Mouse (Mus musculus) ES-Bruce4 (cell line): ENCODE results near the gene 2310039H08Rik. TPM values are rescaled to one million over a fixed set of nuclear protein-coding genes. Genes with fewer than 3 reads are reported as not detected.
"Not testable (repeated sequence)": the region's sequence is repeated elsewhere in the genome, so short reads cannot be mapped to it uniquely, and the experiment has no call there.

Experiments
- H3K27ac ChIP-seq: 2 replicates; pipeline ENCODE4 v1.5.1; 2012; ENCODE audit warnings: low read length, inconsistent platforms; ENCODE audit not compliant: insufficient read depth
- H3K27me3 ChIP-seq: 2 replicates; pipeline ENCODE4 v1.6.1; 2012; ENCODE audit warnings: mild to moderate bottlenecking, low read length, inconsistent platforms; ENCODE audit not compliant: control insufficient read depth, poor library complexity, insufficient read depth, severe bottlenecking
- H3K36me3 ChIP-seq: 2 replicates; pipeline ENCODE4 v1.6.1; 2012; ENCODE audit warnings: inconsistent platforms, mild to moderate bottlenecking, low read length, moderate library complexity; ENCODE audit not compliant: control insufficient read depth, poor library complexity, insufficient read depth, severe bottlenecking
- H3K4me1 ChIP-seq: one replicate; pipeline ENCODE4 v1.8.1; 2011; ENCODE audit warnings: low read length; ENCODE audit not compliant: control insufficient read depth, insufficient read depth
- H3K4me3 ChIP-seq: 2 replicates; pipeline ENCODE4 v1.5.1; 2011; ENCODE audit warnings: low read depth, mild to moderate bottlenecking, low read length
- H3K9ac ChIP-seq: 2 replicates; pipeline ENCODE4 v1.6.1; 2012; ENCODE audit warnings: low read depth, mild to moderate bottlenecking, inconsistent platforms; ENCODE audit not compliant: poor library complexity, severe bottlenecking
- H3K9me3 ChIP-seq: replicated peaks from 2 replicates; pipeline ENCODE4 v1.6.1; 2012; ENCODE audit warnings: mild to moderate bottlenecking, low read length, inconsistent platforms; ENCODE audit not compliant: control insufficient read depth, poor library complexity, insufficient read depth, severe bottlenecking
- CTCF ChIP-seq: IDR thresholded peaks from one replicate; pipeline ENCODE4 v1.8.1; 2011; ENCODE audit warnings: low read depth, low read length
- EP300 ChIP-seq: IDR thresholded peaks from 2 replicates; pipeline ENCODE4 v1.6.1; 2011; ENCODE audit warnings: low read depth, low read length; ENCODE audit not compliant: insufficient read depth
- POLR2A ChIP-seq: IDR thresholded peaks from one replicate; pipeline ENCODE4 v1.8.1; 2011; ENCODE audit warnings: low read length; ENCODE audit not compliant: insufficient read depth
- polyA plus RNA-seq: library from polyadenylated mRNA; stranded (reverse); fragments of >200 nt; gene quantifications from 2 replicates; pipeline ENCODE4 v1.2.4, GENCODE M21; 2011; ENCODE audit warnings: low read depth; ENCODE audit not compliant: missing spikeins, insufficient read depth, insufficient read length

2310039H08Rik gene
- polyA plus RNA-seq, 1 experiment = 6.7 TPM

DNA sequence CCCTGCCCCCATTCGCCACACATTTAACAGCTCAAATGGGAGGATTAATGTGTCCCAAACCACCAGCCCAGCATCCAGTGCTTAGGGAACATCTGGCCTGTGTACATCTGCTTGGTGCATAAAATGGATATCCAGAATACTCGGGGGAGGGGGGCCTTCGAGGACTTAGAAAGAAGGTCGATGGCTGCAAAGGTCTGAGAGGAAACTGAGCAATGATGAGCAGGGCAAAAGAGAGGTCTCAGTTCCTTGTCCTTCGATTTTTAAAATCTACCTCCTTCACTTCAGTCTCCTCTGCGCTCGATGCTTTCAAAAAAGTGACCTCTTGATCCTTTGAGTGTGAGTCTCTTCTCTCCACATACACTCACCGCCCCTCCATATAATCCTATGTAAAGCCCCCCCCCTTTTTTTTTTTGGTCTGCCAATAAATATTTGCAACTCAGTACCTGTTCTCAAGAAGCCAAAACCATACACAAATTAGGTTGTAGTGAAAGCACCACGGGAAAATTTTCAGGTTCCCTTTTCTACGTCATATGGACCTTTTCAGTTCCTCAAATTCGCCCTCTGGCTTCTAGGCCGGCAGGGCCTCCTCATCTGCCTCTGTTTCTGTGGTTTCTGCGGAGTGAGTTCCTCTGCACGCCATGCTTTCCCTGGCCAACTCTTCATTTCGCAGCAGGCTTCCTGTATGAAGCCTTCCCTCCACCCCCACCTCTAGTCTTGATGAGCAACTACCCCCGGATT, 21.2 kb upstream of the 2310039H08Rik start:
- H3K4me3 ChIP-seq = peak overlapping the region; percentile 97
- no peaks in the 10 kb centered on the region for H3K4me1 ChIP-seq
- peak overlapping the region; percentile 11; the same call in 1 of the 2 replicates for H3K27ac ChIP-seq
- H3K36me3 ChIP-seq = peaks cover 5% of the 10 kb centered on the region; the same call in 1 of the 2 replicates
- TF ChIP-seq EP300 (no peak), POLR2A (no peak), CTCF (no peak)
- H3K9ac ChIP-seq = peak overlapping the region; percentile 75
- H3K27me3 ChIP-seq = no peaks in the 10 kb centered on the region
- no peaks in the 10 kb centered on the region for H3K9me3 ChIP-seq

GRCm38 (mm10) chr17:46751794-46752556, 20.5 kb upstream of the 2310039H08Rik start, which contains the start of gene Cnpy3:
Cnpy3 (minus strand) TSS chr17:46752214.
- Histone ChIP-seq H3K4me3 (peak within 1 kb of the TSS; percentile 97), H3K27me3 (no peaks in the 10 kb centered on the region), H3K4me1 (no peaks in the 10 kb centered on the region), H3K9me3 (no peaks in the 10 kb centered on the region), H3K27ac (peak within 1 kb of the TSS; percentile 55; the same call in 1 of the 2 replicates), H3K36me3 (peaks cover under 1% of the 10 kb centered on the region; the same call in 1 of the 2 replicates), H3K9ac (peak within 1 kb of the TSS; percentile 75)
- TF ChIP-seq CTCF (no peak), POLR2A (peak; percentile 89)

DNA sequence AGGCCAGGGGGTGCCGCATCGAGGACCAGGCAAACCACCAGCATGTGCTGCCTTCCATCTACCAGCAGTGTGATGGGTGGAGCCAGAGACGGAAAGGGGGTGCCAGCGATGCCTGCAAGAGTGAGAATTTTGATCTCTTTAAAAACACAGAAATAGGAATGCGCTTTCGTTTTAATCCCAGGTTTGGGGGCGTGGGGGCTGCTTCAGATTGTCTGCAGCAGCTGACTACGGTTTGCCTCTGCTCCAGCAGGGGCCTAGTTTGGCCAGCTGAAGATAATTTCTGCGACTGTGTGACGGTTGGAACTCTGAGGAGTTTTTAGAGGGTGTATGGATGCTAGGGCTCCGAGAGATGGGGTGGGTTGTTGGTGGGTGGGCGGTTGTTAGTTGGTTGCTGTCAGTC, 13.7 kb upstream of the 2310039H08Rik start:
- Histone ChIP-seq H3K4me3 (no peak overlapping the region), H3K36me3 (no peaks in the 10 kb centered on the region), H3K27ac (no peak overlapping the region), H3K9ac (no peak overlapping the region), H3K27me3 (no peaks in the 10 kb centered on the region), H3K4me1 (no peaks in the 10 kb centered on the region), H3K9me3 (no peaks in the 10 kb centered on the region)
- no peak for TF ChIP-seq EP300

DNA sequence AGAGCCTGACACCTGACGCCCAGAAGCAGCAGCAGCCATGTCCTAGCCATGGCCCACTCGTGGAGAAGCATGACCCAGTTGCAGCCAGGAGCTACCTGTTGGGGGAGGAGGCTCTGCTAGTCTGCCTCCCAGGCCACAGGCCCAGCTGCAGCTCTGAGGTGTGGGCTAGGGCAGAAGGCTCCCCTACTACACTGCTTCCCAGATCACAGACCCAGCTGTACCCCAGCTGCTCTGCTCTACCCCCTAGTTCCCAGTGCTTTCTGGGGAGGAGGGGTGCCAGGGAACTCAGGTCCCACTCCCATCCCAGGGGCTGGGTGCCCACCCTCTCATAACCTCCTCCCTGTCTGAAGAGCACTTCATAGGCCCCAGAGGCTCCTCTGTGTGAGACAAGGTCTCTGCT, 8.9 kb upstream of the 2310039H08Rik start, which contains the start of gene Ptcra:
Gene Ptcra (minus strand): TSS at position 169 of the 400 bp plus-strand sequence.
- H3K4me3 ChIP-seq = no peak within 1 kb of the TSS
- H3K27ac ChIP-seq = no peak within 1 kb of the TSS
- TF ChIP-seq POLR2A (no peak), EP300 (no peak), CTCF (no peak)
- no peaks in the 10 kb centered on the region for H3K9me3 ChIP-seq
- H3K27me3 ChIP-seq = no peaks in the 10 kb centered on the region
- no peak within 1 kb of the TSS for H3K9ac ChIP-seq
- H3K4me1 ChIP-seq = no peaks in the 10 kb centered on the region
- H3K36me3 ChIP-seq = no peaks in the 10 kb centered on the region

DNA sequence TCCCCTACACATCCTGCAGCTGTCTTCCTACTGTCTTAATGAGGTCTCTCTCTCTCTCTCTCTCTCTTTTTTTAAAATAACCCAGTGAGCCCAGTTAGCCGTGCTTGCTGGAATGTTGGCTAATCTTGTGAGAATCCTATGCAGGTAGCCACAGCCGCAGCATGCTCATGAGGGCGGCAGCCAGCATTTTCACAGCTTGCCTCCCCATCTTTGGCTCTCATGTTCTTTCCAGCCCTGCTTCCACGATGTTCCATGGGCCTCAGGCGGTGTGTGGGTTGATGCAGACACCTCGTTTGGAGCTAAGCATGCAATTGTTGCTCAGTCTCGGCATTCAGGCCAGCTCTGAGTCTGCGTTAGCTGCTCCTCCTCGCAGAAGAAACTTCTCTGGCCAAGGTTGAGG, 7.5 kb upstream of the 2310039H08Rik start:
- not testable (repeated sequence) for H3K27ac ChIP-seq, H3K36me3 ChIP-seq

GRCm38 (mm10) chr17:46767868-46768267, 4.6 kb upstream of the 2310039H08Rik start:
- no peak overlapping the region for H3K9ac ChIP-seq
- no peaks in the 10 kb centered on the region for H3K36me3 ChIP-seq
- no peak overlapping the region for H3K4me3 ChIP-seq
- no peaks in the 10 kb centered on the region for H3K27me3 ChIP-seq
- H3K27ac ChIP-seq = no peak overlapping the region
- no peaks in the 10 kb centered on the region for H3K4me1 ChIP-seq
- TF ChIP-seq CTCF (no peak), POLR2A (no peak), EP300 (no peak)
- no peaks in the 10 kb centered on the region for H3K9me3 ChIP-seq

More for the DNA sequence above, 7.5 kb upstream of the 2310039H08Rik start:
- not testable (repeated sequence) for H3K27me3 ChIP-seq, H3K9ac ChIP-seq, H3K4me3 ChIP-seq, H3K4me1 ChIP-seq, H3K9me3 ChIP-seq
